Mouse (Mus musculus): ENCODE results near the gene Psg17. TPM values are rescaled to one million over a fixed set of nuclear protein-coding genes. Genes with fewer than 3 reads are reported as not detected.

Psg17 gene
- polyA plus RNA-seq (2015; fragmentation: Nextera tagmentation; extraction: Ambion mirVana): 0.08 and 0.12 TPM in 2 replicates

GRCm38 (mm10) chr7:18821507-18821906 lies at the start of gene Psg17:
Gene Psg17 (minus strand): TSS chr7:18821607.

GRCm38 (mm10) chr7:18871031-18871430 lies 49.6 kb upstream of the Psg17 start, which contains the start of gene Pglyrp1:
Gene Pglyrp1 (plus strand): TSS chr7:18871331.

GRCm38 (mm10) chr7:18839865-18840264 lies 18.5 kb upstream of the Psg17 start, which contains the start of gene Mill2:
Gene Mill2 (plus strand): TSS chr7:18839966.

GRCm38 (mm10) chr7:18798420-18798819 lies 23.0 kb downstream of the Psg17 start, which contains the start of gene Psg19:
Gene Psg19 (minus strand): TSS chr7:18798520.

Other genes starting within 250 kb of the Psg17 start
- gene Psg23, start 205.1 kb downstream of the Psg17 start, polyA plus RNA-seq (2015; fragmentation: Nextera tagmentation; extraction: Ambion mirVana): not detected in 2 replicates
- not detected in 2 replicates for gene Psg21, start 164.9 kb downstream of the Psg17 start, polyA plus RNA-seq (2015; fragmentation: Nextera tagmentation; extraction: Ambion mirVana)
- gene Psg20, start 135.4 kb downstream of the Psg17 start, polyA plus RNA-seq (2015; fragmentation: Nextera tagmentation; extraction: Ambion mirVana): not detected in 2 replicates
- gene Psg22, start 103.5 kb downstream of the Psg17 start, polyA plus RNA-seq (2015; fragmentation: Nextera tagmentation; extraction: Ambion mirVana): 0.10 TPM in 1 of 2 replicates, not detected in the other
- not detected in 2 replicates for gene Psg19, start 23.1 kb downstream of the Psg17 start, polyA plus RNA-seq (2015; fragmentation: Nextera tagmentation; extraction: Ambion mirVana)
- gene Mill2, start 18.4 kb upstream of the Psg17 start, polyA plus RNA-seq (2015; fragmentation: Nextera tagmentation; extraction: Ambion mirVana): 4.0 and 7.8 TPM in 2 replicates
- gene Pglyrp1, start 49.7 kb upstream of the Psg17 start, polyA plus RNA-seq (2015; fragmentation: Nextera tagmentation; extraction: Ambion mirVana): 7.2 and 13.5 TPM in 2 replicates
- gene Ccdc61, start 88.8 kb upstream of the Psg17 start, polyA plus RNA-seq (2015; fragmentation: Nextera tagmentation; extraction: Ambion mirVana): 17.2 and 17.7 TPM in 2 replicates
- 0.58 and 0.68 TPM in 2 replicates for gene Nova2, start 104.3 kb upstream of the Psg17 start, polyA plus RNA-seq (2015; fragmentation: Nextera tagmentation; extraction: Ambion mirVana)
- 0.16 TPM in 1 of 2 replicates, not detected in the other for gene Nanos2, start 165.8 kb upstream of the Psg17 start, polyA plus RNA-seq (2015; fragmentation: Nextera tagmentation; extraction: Ambion mirVana)
- gene Mypop, start 169.6 kb upstream of the Psg17 start, polyA plus RNA-seq (2015; fragmentation: Nextera tagmentation; extraction: Ambion mirVana): 4.6 and 4.8 TPM in 2 replicates
- gene Irf2bp1, start 182.4 kb upstream of the Psg17 start, polyA plus RNA-seq (2015; fragmentation: Nextera tagmentation; extraction: Ambion mirVana): 15.6 and 16.6 TPM in 2 replicates
- gene Foxa3, start 201.9 kb upstream of the Psg17 start, polyA plus RNA-seq (2015; fragmentation: Nextera tagmentation; extraction: Ambion mirVana): 1.1 and 2.4 TPM in 2 replicates
- 14.9 and 20.6 TPM in 2 replicates for gene Sympk, start 202.8 kb upstream of the Psg17 start, polyA plus RNA-seq (2015; fragmentation: Nextera tagmentation; extraction: Ambion mirVana)
- not detected in 2 replicates for gene Rsph6a, start 233.1 kb upstream of the Psg17 start, polyA plus RNA-seq (2015; fragmentation: Nextera tagmentation; extraction: Ambion mirVana)

Data from adrenal gland, postnatal 0 days (tissue).